Mouse (Mus musculus): ENCODE measurements around the gene Tmem178b. TPM values are rescaled to one million over a fixed set of nuclear protein-coding genes. Genes with fewer than 3 reads are reported as not detected.

Gene Tmem178b
- not detected in 2 replicates for polyA plus RNA-seq (2012; ENCODE audit: insufficient read depth, insufficient read length, low replicate concordance, missing spikeins)

DNA sequence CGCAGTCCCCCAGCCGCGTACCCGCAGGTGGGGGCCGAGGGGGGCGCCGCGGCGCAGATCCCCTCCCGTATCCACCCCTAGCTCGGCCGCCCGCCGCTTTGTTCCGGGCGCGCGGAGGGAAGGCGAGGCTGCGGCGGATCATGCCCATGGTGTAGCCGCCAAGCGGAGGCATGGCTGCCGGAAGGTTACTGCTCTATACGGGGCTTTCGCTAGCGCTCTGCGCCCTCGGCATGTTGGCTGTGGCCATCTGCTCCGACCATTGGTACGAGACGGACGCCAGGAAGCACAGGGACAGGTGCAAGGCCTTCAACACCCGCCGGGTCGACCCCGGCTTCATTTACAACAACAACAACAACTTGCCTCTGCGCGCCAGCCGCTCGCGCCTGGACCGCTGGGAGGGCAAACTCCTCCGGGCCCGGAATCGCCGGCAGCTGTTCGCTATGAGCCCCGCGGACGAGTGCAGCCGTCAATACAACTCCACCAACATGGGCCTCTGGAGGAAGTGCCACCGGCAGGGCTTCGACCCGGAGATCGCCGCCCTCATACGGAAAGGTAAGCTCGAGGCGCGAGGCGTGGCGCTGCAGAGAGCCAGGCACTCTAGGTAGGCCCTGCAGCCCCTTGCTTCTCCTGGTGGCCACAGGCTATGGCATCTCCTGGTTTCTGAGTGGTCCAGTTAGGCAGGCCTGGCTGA, at the start of gene Tmem178b:
TSS of gene Tmem178b (plus strand) at position 371 of the 691 bp plus-strand sequence.
- 2% methylated on average over 63 of the region's 63 CpGs for WGBS
- Histone ChIP-seq H3K4me3 (ENCODE audit: insufficient read depth, low read depth, low read length) (peak within 1 kb of the TSS; percentile 67), H3K27ac (ENCODE audit: insufficient read depth, low read depth, low read length) (peak within 1 kb of the TSS; percentile 44; the same call in 1 of the 2 replicates), H3K4me1 (ENCODE audit: control insufficient read depth, insufficient read depth, low read length) (peaks cover 14% of the 10 kb centered on the region)
- TF ChIP-seq POLR2A (IDR thresholded peaks at IDR 0.05; ENCODE audit: insufficient read depth, low read depth, low read length) (no peak), CTCF (IDR thresholded peaks at IDR 0.05; ENCODE audit: insufficient read depth, low read depth, low read length) (no peak)

DNA sequence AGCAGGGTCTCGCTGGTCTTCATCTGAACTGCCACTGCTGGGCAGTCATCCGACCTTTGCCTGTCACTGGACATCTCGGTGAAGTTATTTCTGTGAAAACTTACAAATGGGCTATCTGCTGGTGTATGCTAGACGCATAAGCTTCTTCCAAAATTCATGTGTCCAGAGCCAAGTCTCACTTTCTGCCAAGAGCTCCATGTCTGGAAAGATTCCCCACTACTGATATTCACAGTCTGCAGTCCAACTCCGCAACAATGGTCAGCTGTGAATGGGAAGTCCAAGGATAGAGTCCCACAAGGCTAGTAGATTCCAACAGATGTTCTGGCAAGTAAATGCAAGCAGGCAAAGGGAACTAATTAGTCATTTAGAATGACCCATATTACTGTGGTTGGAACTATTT, 44.3 kb upstream of the Tmem178b start:
- no peaks in the 10 kb centered on the region for H3K4me1 ChIP-seq (ENCODE audit: control insufficient read depth, insufficient read depth, low read length)
- H3K27ac ChIP-seq (ENCODE audit: insufficient read depth, low read depth, low read length), result no peak overlapping the region
- TF ChIP-seq CTCF (IDR thresholded peaks at IDR 0.05; ENCODE audit: insufficient read depth, low read depth, low read length) (no peak), POLR2A (IDR thresholded peaks at IDR 0.05; ENCODE audit: insufficient read depth, low read depth, low read length) (no peak)
- 83% methylated on average over 5 of the region's 5 CpGs for WGBS
- no peak overlapping the region for H3K4me3 ChIP-seq (ENCODE audit: insufficient read depth, low read depth, low read length)

DNA sequence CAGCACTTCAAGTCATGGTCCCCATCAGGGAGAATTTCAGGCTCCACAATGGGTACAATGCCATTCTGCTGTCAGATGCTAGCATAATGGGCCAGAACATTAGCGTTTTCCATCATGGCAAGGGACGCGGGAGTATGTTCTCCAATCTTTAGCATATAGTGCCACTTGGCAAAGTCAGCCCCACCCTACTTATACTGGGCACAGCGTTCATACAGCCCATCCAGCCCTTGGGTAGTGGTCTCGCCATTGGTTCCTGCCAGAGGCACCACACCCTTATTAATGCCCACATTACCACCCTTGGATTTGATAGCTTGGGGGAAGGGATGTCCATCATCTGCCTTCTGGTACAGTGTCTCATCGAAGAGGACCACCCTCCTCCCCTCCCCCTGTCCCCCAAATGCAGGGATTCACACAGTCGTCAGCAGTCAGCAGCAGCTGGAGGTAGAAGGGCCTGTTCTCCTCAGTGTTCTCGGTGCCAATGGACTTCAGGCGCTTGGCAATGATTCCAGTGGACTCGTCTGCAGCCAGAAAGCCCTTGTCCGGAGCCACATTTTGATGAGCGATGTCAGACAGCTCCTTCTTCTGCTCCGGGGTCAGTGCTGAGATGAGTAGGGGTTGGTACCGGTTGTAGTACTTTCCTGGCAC, 29.3 kb upstream of the Tmem178b start:
- no peak overlapping the region for H3K4me3 ChIP-seq (ENCODE audit: insufficient read depth, low read depth, low read length)
- TF ChIP-seq CTCF (IDR thresholded peaks at IDR 0.05; ENCODE audit: insufficient read depth, low read depth, low read length) (no peak), POLR2A (IDR thresholded peaks at IDR 0.05; ENCODE audit: insufficient read depth, low read depth, low read length) (no peak)
- no peak overlapping the region for H3K27ac ChIP-seq (ENCODE audit: insufficient read depth, low read depth, low read length)
- H3K4me1 ChIP-seq (ENCODE audit: control insufficient read depth, insufficient read depth, low read length), result no peaks in the 10 kb centered on the region
- 89% methylated on average over 14 of the region's 14 CpGs for WGBS

DNA sequence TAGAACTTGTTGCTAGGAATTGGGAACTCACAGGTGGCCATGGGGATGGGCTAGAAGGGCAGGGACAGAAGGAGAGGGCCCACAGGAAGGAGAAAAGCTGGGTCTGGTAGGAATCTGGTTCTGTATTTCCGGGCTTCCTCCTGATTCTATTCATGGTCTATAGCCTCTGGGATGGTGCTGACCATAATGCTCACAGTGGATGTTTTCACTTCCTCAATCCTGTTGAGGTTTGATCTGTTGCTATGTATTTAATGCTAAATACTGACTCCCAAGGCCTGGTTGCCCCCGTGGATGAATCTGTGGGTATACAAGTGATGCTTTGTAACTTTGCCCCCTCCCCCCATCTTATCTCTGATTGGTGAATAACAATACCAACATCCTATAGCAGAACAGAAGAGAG, 25.5 kb upstream of the Tmem178b start:
- TF ChIP-seq CTCF (IDR thresholded peaks at IDR 0.05; ENCODE audit: insufficient read depth, low read depth, low read length) (no peak), POLR2A (IDR thresholded peaks at IDR 0.05; ENCODE audit: insufficient read depth, low read depth, low read length) (no peak)

DNA sequence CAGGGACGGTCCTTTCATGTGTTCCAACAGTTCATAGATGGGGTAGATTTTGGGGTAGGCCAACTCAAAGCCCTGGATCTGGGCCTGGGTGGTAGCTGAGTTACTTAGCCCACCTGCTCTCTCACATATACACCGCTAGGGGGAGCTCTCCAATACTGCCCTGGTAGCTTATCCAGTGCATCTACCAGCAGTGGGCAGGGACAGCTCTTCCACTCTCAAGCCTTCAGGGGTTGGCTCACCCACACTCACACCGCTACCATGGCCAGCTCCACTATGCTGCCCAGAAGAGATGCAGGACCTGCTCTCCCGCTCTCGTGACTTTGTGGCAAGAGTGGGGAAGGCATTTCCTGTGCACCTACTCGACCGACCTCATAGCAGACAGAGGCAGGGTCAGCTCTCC, 24.3 kb upstream of the Tmem178b start:
- Histone ChIP-seq H3K4me1 (ENCODE audit: control insufficient read depth, insufficient read depth, low read length) (no peaks in the 10 kb centered on the region), H3K4me3 (ENCODE audit: insufficient read depth, low read depth, low read length) (no peak overlapping the region), H3K27ac (ENCODE audit: insufficient read depth, low read depth, low read length) (no peak overlapping the region)
- 62% methylated on average over 7 of the region's 7 CpGs for WGBS
- TF ChIP-seq POLR2A (IDR thresholded peaks at IDR 0.05; ENCODE audit: insufficient read depth, low read depth, low read length) (no peak), CTCF (IDR thresholded peaks at IDR 0.05; ENCODE audit: insufficient read depth, low read depth, low read length) (no peak)

More for the DNA sequence above, 25.5 kb upstream of the Tmem178b start:
- 76% methylated on average over 2 of the region's 2 CpGs for WGBS
- H3K27ac ChIP-seq (ENCODE audit: insufficient read depth, low read depth, low read length), result no peak overlapping the region
- H3K4me3 ChIP-seq (ENCODE audit: insufficient read depth, low read depth, low read length), result no peak overlapping the region
- H3K4me1 ChIP-seq (ENCODE audit: control insufficient read depth, insufficient read depth, low read length), result no peaks in the 10 kb centered on the region

DNA sequence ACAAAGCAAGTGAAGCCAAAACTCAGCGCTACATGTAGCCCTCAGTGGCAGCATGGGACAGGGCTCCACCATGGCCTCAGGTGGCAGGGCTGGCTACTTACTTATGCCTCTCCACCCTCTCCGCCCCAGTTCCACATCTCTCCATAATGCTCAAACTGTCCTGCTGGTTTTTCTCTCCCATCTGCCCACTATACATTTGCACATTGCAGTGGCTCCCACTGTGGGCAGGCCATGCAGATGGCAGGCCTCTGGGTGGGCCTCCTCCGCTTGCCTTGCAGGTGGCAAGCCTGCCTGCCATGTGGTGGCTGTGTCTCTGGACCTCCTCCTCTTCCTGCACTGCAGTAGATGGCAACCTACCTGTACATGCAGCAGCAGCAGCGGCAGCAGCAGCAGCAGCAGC, 23.4 kb upstream of the Tmem178b start:
- 91% methylated on average over 4 of the region's 4 CpGs for WGBS
- Histone ChIP-seq H3K27ac (ENCODE audit: insufficient read depth, low read depth, low read length) (no peak overlapping the region), H3K4me1 (ENCODE audit: control insufficient read depth, insufficient read depth, low read length) (no peaks in the 10 kb centered on the region), H3K4me3 (ENCODE audit: insufficient read depth, low read depth, low read length) (no peak overlapping the region)
- no peak for TF ChIP-seq POLR2A (IDR thresholded peaks at IDR 0.05; ENCODE audit: insufficient read depth, low read depth, low read length)
- TF ChIP-seq CTCF (IDR thresholded peaks at IDR 0.05; ENCODE audit: insufficient read depth, low read depth, low read length), result no peak

DNA sequence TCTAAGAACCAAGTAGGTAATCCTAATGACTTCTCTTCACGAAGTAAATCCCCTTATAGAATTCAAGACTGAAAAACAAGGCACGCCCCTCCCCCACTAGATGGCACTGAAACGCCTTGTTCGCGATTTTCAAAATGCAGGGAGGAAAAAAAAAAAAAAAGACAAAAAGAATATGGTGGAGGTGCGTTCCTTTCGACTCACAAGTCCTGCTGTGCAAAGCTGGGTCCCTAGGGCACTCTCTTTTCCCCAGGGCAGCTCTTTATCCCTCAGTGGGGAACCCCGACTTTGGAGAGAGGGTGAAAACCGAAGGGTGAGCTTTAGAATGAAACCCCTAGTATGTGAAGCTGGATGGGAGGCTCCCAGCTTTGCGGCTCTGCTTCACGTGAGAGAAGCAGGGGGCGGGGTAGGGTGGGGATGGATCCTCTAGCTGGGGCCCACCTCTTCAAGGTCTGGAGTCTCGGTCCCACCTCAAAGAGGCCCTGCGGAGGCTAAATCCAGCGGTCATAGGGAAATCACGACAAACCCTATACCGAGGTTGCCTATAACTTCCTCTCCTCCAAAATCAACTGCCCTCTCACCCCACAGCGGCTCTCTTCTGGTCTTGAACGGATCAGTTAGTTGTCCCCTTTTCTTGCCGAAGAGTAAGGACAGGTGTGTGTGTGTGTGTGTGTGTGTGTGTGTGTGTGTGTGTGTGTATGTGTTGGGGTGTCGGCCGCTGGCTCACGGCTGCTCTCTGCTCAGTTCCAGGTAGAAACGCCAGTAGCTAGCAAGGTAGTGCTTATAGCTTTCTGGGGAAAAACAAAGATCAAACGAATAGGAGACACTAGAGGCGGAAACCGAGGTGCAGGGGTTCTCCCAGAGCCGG, 2.6 kb upstream of the Tmem178b start:
- Histone ChIP-seq H3K4me1 (ENCODE audit: control insufficient read depth, insufficient read depth, low read length) (peaks cover 14% of the 10 kb centered on the region), H3K4me3 (ENCODE audit: insufficient read depth, low read depth, low read length) (peak overlapping the region; percentile 67), H3K27ac (ENCODE audit: insufficient read depth, low read depth, low read length) (peak overlapping the region; percentile 16; the same call in 1 of the 2 replicates)
- TF ChIP-seq CTCF (IDR thresholded peaks at IDR 0.05; ENCODE audit: insufficient read depth, low read depth, low read length) (no peak), POLR2A (IDR thresholded peaks at IDR 0.05; ENCODE audit: insufficient read depth, low read depth, low read length) (no peak)
- under 1% methylated on average over 28 of the region's 28 CpGs for WGBS

DNA sequence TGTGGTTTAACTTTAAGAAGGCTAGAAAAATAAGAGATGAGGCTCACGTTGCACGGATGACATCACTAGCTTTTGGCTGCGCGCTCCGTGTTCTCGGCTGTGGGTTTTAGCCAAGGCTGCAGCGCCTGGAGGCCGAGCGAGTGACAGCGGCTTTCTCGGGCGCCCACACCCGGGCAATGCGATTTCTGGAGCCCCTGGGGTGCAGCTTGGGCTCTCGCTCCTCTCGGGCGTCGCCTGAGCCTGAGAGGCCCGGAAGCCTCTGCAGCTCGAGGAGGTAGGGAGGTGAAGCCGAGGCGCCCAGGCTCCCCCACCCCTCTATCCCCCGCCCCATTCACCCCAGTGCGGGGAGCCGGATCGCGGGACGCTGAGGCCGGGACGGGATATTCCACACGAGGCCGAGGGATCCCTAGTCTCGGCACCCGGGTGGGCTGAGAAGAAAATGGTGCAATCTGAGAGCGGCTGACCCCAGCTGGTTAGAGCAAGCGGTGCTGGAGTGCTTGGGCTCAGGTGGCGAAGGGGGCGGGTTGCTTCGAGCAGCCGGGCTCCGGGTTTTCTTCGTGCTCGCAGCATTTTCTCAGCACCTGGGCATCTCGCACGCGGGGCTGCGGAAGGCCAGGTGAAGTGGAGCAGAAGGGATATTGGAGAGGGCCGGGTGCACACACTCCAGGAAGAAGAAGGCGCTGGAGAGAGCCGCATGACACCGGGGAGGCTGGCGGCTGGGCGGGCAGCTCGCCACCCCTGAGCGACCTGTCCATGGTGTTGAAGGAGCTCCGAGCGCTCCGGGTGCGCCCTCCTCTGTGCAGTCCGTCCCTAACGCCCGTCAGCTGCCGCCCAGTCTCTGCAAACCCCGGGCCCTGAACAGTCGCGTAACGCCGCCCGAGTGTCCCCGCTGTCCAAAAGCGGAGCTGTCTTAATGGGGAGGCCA, 1.4 kb upstream of the Tmem178b start:
- H3K4me1 ChIP-seq (ENCODE audit: control insufficient read depth, insufficient read depth, low read length), result peaks cover 14% of the 10 kb centered on the region
- WGBS, result under 1% methylated on average over 71 of the region's 71 CpGs
- H3K27ac ChIP-seq (ENCODE audit: insufficient read depth, low read depth, low read length), result peak overlapping the region; percentile 9; the same call in 1 of the 2 replicates
- TF ChIP-seq CTCF (IDR thresholded peaks at IDR 0.05; ENCODE audit: insufficient read depth, low read depth, low read length), result no peak
- TF ChIP-seq POLR2A (IDR thresholded peaks at IDR 0.05; ENCODE audit: insufficient read depth, low read depth, low read length), result peak; percentile 49
- peak overlapping the region; percentile 67 for H3K4me3 ChIP-seq (ENCODE audit: insufficient read depth, low read depth, low read length)

All from olfactory bulb, adult 2 months (tissue).